Mouse (Mus musculus) liver, embryonic 12.5 days (tissue): ENCODE measurements around the gene Spag16. TPM values are rescaled to one million over a fixed set of nuclear protein-coding genes. Genes with fewer than 3 reads are reported as not detected.

Experiments used
- ATAC-seq: fragments of 200-750 bp; cut with Nextera tagmentation; 2 replicates; pipeline ENCODE4 v1.8.0; 2017; ENCODE audit warnings: moderate number of reproducible peaks, mild to moderate bottlenecking, moderate library complexity
- H3K27ac ChIP-seq: fragments of 300-500 bp; sonication (generic); 2 replicates; pipeline ENCODE4 v1.5.1; 2016; ENCODE audit warnings: mild to moderate bottlenecking
- H3K27me3 ChIP-seq: fragments of 300-500 bp; sonication (generic); replicated peaks from 2 replicates; pipeline ENCODE4 v1.6.1; 2016; ENCODE audit warnings: mild to moderate bottlenecking, moderate library complexity
- H3K36me3 ChIP-seq: fragments of 300-500 bp; sonication (generic); 2 replicates; pipeline ENCODE4 v1.6.1; 2016; ENCODE audit warnings: mild to moderate bottlenecking, moderate library complexity
- H3K4me1 ChIP-seq: fragments of 300-500 bp; sonication (generic); 2 replicates; pipeline ENCODE4 v1.6.1; 2016
- H3K4me2 ChIP-seq: fragments of 300-500 bp; sonication (generic); 2 replicates; pipeline ENCODE4 v1.6.1; 2016; ENCODE audit warnings: mild to moderate bottlenecking, moderate library complexity
- H3K4me3 ChIP-seq: fragments of 300-500 bp; sonication (generic); 2 replicates; pipeline ENCODE4 v1.5.1; 2016; ENCODE audit warnings: mild to moderate bottlenecking, moderate library complexity
- H3K9ac ChIP-seq: fragments of 300-500 bp; sonication (generic); 2 replicates; pipeline ENCODE4 v1.6.1; 2016; ENCODE audit warnings: mild to moderate bottlenecking, moderate library complexity
- H3K9me3 ChIP-seq: fragments of 300-500 bp; sonication (generic); replicated peaks from 2 replicates; pipeline ENCODE4 v1.6.1; 2016; ENCODE audit warnings: mild to moderate bottlenecking, moderate library complexity
- WGBS: fragments of 180-500 bp; shearing (Covaris S2); methylation state at CpG from one replicate; pipeline ENCODE4 v1.1.7; 2016; ENCODE audit not compliant: insufficient replicate concordance; 5-methylcytosine and 5-hydroxymethylcytosine counted together
- polyA plus RNA-seq: library from polyadenylated mRNA; unstranded; fragments of >200 nt; fragmentation: Nextera tagmentation; extraction: Ambion mirVana; gene quantifications from 2 replicates; pipeline ENCODE4 v1.2.1, GENCODE M21; 2016

Gene Spag16
- polyA plus RNA-seq, 1 experiment from 2014 or later = 0.08 TPM

DNA sequence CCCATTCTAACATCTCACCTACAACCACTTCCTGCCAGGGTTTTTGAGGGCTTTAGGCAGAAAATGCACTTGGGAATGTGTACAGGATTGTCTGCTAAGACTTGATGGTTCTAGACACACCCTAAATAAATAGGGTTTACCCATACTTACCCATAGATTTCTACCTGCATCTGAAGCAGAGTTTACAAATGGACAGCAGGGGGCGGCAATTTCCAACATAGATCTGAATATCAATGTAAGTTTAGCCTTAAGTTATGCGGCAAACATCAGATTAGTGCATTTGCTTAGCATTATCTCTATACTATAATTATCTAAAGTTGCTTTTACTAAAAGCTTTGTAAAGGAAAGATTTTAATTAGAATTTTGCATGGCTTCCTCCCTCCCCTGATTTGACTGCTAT lies 301.3 kb downstream of the Spag16 start:
- H3K4me1 ChIP-seq = no peaks in the 10 kb centered on the region
- H3K4me3 ChIP-seq = no peak overlapping the region
- no peaks in the 10 kb centered on the region for H3K36me3 ChIP-seq
- H3K27me3 ChIP-seq = no peaks in the 10 kb centered on the region
- H3K27ac ChIP-seq = no peak overlapping the region
- ATAC-seq = no peak
- WGBS = 39% methylated on average over 2 of the region's 2 CpGs
- no peak overlapping the region for H3K9ac ChIP-seq
- no peak overlapping the region for H3K4me2 ChIP-seq
- H3K9me3 ChIP-seq = no peaks in the 10 kb centered on the region

DNA sequence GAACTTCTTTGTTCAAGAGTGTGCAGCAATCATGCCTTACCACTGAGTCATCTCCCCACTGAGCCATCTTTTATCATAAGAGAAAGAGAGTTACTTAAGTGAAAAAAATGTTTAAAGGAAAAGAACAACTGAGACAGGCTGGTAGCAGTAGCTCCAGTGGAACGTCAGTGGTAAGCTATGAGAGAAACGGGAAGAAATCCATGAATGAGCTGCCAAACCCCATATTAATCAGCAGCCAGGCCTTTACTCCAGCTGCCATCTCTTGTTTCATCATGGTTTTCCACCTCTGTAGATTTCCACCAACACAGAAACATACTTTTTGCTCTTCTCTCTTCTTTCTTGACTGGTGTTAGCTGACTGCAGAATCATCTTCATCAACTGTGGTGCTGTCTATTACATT lies 308.8 kb downstream of the Spag16 start:
- WGBS = 70% methylated on average over 2 of the region's 2 CpGs
- Histone ChIP-seq H3K4me3 (no peak overlapping the region), H3K9ac (no peak overlapping the region), H3K9me3 (no peaks in the 10 kb centered on the region), H3K27me3 (no peaks in the 10 kb centered on the region), H3K36me3 (no peaks in the 10 kb centered on the region), H3K4me1 (no peaks in the 10 kb centered on the region), H3K4me2 (no peak overlapping the region), H3K27ac (no peak overlapping the region)
- no peak for ATAC-seq

DNA sequence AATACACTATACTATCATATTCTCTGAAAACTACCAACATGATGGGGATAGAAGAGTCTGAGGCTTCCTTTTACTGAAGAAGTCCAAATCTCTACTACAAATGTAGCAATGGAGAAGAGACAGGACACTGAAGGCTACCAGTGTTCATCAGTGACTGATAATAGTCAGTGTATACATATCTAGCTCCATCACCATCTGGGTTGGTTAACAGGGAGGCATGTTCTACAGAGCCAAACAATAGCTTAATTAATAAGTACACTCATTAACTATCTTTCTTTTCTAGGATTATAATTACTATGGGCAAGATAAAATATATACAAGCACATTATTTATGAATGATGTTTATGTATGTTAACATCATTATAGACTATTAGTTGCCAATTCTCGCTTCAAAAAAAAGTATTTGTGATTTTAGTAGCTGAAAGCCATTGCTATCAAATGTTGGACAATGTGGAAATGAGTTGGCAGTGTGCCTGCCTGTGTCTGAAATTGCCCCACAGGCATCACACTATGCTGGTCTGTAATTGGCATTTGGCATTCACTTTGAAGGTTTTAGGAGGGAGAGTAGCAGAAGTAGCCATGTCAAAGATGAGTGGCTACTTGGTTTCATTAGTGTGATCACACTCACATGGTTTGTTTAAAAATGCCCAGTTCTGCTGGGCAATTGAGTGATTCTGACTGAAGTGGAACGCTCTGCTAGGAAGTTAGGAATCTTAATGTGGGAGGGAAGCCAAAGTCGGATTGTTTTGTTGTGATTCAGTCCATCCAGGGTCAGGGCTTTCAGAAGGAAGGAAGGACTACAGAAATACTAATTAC lies 338.8 kb downstream of the Spag16 start:
- Histone ChIP-seq H3K27ac (no peak overlapping the region), H3K4me2 (no peak overlapping the region), H3K27me3 (no peaks in the 10 kb centered on the region), H3K4me3 (no peak overlapping the region), H3K4me1 (no peaks in the 10 kb centered on the region), H3K9ac (no peak overlapping the region), H3K9me3 (no peaks in the 10 kb centered on the region), H3K36me3 (no peaks in the 10 kb centered on the region)
- no peak for ATAC-seq
- WGBS = 53% methylated on average over 3 of the region's 3 CpGs

DNA sequence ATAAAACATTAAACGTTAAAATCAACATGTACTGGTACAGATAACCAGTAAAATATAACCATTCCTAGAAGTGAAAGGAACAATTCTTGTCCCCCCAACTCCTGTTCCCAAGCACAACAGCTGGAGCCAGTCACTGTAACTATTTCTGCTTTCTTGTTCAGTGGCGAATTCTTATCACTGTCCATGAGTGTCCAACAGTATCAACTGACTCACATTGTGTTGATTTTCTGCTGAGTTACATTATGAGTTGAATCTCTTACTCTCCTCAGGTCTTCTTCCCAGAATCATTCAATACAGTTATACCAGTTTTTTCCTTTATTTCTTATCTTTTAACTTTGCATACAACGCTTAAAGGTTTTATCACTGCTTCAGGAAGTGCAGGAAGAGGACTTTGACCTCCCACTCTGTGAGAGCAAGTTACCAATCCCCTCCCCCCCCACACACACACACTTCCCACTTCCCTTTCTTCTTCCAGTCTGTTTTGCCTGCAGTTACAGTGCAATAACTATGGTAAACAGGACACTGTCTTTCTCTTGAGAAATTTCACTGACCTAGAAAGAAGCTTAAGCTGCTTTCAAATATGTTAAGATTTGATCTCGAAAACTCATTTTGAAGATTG lies 353.5 kb downstream of the Spag16 start:
- H3K4me2 ChIP-seq = no peak overlapping the region
- H3K9me3 ChIP-seq = no peaks in the 10 kb centered on the region
- H3K9ac ChIP-seq = no peak overlapping the region
- no peak overlapping the region for H3K4me3 ChIP-seq
- H3K27ac ChIP-seq = no peak overlapping the region
- no peaks in the 10 kb centered on the region for H3K36me3 ChIP-seq
- peak; percentile 37; the same call in 1 of the 2 replicates for ATAC-seq
- no peaks in the 10 kb centered on the region for H3K4me1 ChIP-seq
- no peaks in the 10 kb centered on the region for H3K27me3 ChIP-seq
- 24% methylated on average over 4 of the region's 4 CpGs for WGBS

DNA sequence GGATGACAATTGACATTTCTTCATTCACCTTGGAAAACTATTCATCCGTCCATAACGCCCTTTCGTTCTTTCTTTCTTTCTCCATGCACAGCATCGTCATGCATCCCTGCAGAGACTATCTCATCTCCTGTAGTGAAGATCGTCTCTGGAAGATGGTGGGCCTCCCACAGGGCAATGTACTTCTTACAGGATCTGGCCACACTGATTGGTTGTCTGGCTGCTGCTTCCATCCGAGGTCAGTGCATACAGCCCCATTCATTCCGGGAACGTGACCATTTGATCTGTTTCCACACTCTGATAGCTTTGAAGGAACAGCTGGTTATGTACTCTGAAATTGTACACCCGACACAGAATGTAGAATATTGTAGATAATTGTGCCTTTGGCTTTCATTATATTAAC lies 438.0 kb downstream of the Spag16 start:
- Histone ChIP-seq H3K27ac (no peak overlapping the region), H3K4me2 (no peak overlapping the region), H3K27me3 (no peaks in the 10 kb centered on the region), H3K9ac (no peak overlapping the region), H3K4me1 (no peaks in the 10 kb centered on the region), H3K4me3 (no peak overlapping the region), H3K9me3 (no peaks in the 10 kb centered on the region), H3K36me3 (no peaks in the 10 kb centered on the region)
- ATAC-seq = no peak
- WGBS = 72% methylated on average over 9 of the region's 9 CpGs

DNA sequence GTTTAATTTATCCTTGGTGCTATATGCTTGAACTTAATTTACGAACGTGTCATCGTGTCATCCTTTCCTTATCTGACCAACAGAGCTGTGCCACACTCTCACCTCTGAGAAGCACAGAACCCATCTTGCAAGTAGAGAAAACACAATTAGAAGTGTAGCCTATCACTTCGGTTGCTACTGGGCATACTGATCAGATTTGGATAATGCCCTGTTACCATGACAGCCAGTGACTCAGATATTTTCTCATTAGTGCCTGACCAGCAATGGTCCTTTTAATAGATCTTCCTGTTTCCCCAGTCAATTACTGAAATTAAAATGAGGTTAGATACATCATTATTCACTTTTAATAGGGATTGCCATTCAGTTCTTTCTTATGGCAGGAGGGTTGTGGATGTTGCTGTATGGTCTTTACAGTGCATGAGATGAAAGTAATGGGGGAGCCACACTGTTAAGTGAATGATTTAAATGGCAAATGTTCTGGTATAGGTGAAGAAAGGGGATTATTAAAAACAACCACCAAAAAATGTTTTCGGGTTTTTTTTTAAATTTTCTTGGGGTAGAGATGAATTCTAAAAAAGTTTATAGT lies 439.2 kb downstream of the Spag16 start:
- H3K4me3 ChIP-seq = no peak overlapping the region
- H3K36me3 ChIP-seq = no peaks in the 10 kb centered on the region
- H3K27me3 ChIP-seq = no peaks in the 10 kb centered on the region
- H3K4me1 ChIP-seq = no peaks in the 10 kb centered on the region
- ATAC-seq = no peak
- no peak overlapping the region for H3K27ac ChIP-seq
- no peak overlapping the region for H3K4me2 ChIP-seq
- H3K9ac ChIP-seq = no peak overlapping the region
- H3K9me3 ChIP-seq = no peaks in the 10 kb centered on the region
- WGBS = 74% methylated on average over 5 of the region's 5 CpGs

DNA sequence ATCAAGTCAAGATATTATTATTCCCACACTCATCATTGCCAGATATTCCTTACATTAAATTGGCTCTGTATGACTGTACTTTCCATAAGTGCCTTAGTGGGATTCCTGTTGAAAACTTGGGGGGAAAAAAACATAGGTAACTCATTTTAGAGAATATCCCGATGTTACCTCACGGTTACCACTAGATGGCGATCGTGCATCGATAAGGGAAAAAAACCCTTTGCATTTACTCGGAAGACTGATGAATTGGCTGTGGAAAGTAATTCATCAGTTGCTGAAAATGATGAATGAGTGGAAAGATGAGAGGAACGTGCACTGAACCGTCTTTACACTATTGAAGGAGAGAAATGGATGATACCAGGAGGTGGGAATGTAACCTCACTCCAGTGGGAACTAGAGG lies 443.4 kb downstream of the Spag16 start:
- 9% methylated on average over 8 of the region's 8 CpGs for WGBS
- Histone ChIP-seq H3K27me3 (no peaks in the 10 kb centered on the region), H3K27ac (no peak overlapping the region), H3K9ac (no peak overlapping the region), H3K36me3 (no peaks in the 10 kb centered on the region), H3K9me3 (no peaks in the 10 kb centered on the region), H3K4me3 (no peak overlapping the region), H3K4me2 (no peak overlapping the region), H3K4me1 (no peaks in the 10 kb centered on the region)
- no peak for ATAC-seq

DNA sequence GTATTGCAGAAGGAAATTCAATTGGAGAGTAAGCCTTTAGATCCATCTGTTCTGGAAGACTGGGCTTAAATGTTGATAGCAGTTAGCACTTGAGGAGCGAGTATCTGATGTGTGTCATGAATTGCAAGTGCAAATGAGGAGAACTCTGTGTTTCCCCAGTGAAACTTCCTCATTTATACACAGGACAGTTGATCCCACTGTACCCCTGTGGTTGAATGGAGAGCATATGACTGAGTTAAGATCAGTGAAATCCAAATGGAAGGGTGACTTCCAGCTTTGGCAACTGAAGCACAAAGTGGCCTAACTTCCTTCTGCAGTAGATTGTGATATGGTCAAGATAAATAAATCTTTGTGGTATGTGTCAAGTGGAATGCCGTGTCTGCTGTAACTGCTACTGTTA lies 446.0 kb downstream of the Spag16 start:
- Histone ChIP-seq H3K4me1 (no peaks in the 10 kb centered on the region), H3K36me3 (no peaks in the 10 kb centered on the region), H3K4me3 (no peak overlapping the region), H3K27me3 (no peaks in the 10 kb centered on the region), H3K9ac (no peak overlapping the region), H3K4me2 (no peak overlapping the region), H3K27ac (no peak overlapping the region), H3K9me3 (no peaks in the 10 kb centered on the region)
- ATAC-seq = no peak
- WGBS = 48% methylated on average over 2 of the region's 2 CpGs

DNA sequence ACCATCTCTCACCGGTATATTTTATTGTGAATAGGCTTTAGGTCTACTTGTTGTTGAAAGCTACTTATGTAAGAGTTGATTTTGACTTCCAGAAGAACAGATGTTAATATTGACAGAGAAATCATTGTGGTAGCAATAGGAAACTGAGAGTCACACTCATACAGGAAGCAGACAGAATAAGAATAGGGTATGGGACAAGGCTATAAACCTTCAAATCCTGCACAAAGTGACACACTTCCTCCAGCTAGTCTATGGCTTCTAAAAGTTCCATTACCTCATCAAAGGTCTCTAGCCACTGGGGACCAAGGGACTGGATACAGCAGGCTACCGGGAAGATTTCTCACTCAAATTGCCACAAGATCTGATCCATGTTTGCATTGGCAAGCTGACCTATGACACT lies 452.5 kb downstream of the Spag16 start:
- Histone ChIP-seq H3K4me2 (no peak overlapping the region), H3K4me3 (no peak overlapping the region), H3K36me3 (no peaks in the 10 kb centered on the region), H3K4me1 (no peaks in the 10 kb centered on the region), H3K27ac (no peak overlapping the region), H3K9ac (no peak overlapping the region), H3K27me3 (no peaks in the 10 kb centered on the region), H3K9me3 (no peaks in the 10 kb centered on the region)
- no peak for ATAC-seq
- 68% methylated on average over 2 of the region's 2 CpGs for WGBS

DNA sequence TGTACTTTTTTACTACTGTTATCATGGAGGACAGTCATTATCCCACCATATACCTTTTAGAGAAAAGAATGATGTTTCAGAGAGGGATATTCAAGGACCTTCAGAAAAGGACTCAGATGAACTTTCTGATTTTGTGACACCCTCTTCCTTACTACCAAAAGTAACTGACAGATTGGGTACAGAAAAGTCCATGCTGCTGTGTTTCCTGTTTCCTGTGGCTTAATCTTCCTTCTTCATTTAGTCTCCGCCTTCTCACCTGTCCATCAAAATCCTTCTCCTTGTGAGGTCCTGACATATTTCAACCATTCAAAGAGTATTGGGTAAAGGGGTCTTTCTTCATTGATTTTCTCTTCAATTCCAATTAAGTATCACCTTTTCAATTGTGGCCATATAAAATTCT lies 456.6 kb downstream of the Spag16 start:
- ATAC-seq = no peak
- WGBS = 50% methylated on average over 1 of the region's 1 CpGs
- Histone ChIP-seq H3K27ac (no peak overlapping the region), H3K4me3 (no peak overlapping the region), H3K4me1 (no peaks in the 10 kb centered on the region), H3K9me3 (no peaks in the 10 kb centered on the region), H3K36me3 (no peaks in the 10 kb centered on the region), H3K4me2 (no peak overlapping the region), H3K27me3 (no peaks in the 10 kb centered on the region), H3K9ac (no peak overlapping the region)

DNA sequence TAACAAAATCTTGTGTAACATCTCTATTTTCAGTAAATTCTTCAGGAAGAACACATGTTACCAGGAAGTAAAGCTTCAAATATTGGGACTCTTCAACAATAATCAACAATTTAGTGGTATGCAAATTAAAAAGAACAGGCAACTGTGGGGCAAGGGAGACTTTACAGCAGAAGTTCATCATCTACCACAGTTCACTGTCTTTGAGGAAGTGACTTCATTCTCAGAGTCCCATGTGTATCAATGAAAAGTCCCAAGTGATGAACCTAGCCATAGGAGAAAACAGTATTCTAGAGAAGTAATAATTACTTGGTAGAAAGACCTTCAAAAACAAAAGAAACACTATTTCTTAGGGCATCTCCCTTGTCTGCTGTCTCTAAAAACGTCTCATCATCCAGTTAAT lies 457.4 kb downstream of the Spag16 start:
- Histone ChIP-seq H3K9me3 (no peaks in the 10 kb centered on the region), H3K4me2 (no peak overlapping the region), H3K27me3 (no peaks in the 10 kb centered on the region), H3K4me3 (no peak overlapping the region), H3K27ac (no peak overlapping the region), H3K9ac (no peak overlapping the region), H3K36me3 (no peaks in the 10 kb centered on the region), H3K4me1 (no peaks in the 10 kb centered on the region)
- 40% methylated on average over 1 of the region's 1 CpGs for WGBS
- ATAC-seq = no peak

DNA sequence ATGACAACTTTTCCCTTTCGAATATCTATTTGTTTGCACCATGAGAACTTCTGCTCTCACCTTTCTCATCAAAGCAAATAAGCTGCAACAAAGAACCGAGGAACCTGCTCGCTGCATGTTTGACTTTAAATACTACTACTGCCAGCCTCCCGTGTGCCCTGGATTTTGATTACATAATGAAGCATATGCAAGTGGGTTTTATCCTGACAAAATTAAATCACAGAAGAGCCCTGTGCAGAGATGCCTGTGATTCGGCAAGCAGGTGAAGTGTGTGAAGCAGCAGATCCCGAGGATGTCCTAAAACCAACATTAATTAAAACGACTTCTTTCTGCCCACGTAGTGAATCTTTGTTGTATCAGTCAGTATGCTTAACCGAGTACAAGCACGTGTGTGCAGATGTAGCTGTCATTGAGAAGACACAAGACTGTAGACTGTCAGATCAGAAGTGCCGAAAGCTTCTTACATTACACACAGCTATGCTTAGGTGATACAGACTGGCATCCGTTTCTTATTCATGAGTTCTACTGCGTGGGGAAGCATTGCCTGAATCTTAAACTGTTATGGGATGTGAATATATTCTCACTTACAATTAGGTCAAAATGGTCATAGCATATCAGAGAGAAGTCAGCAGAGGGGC lies 489.5 kb downstream of the Spag16 start:
- H3K9me3 ChIP-seq = no peaks in the 10 kb centered on the region
- no peaks in the 10 kb centered on the region for H3K27me3 ChIP-seq
- no peaks in the 10 kb centered on the region for H3K4me1 ChIP-seq
- H3K4me2 ChIP-seq = no peak overlapping the region
- H3K9ac ChIP-seq = no peak overlapping the region
- no peak for ATAC-seq
- H3K4me3 ChIP-seq = no peak overlapping the region
- WGBS = 71% methylated on average over 13 of the region's 13 CpGs
- no peak overlapping the region for H3K27ac ChIP-seq
- no peaks in the 10 kb centered on the region for H3K36me3 ChIP-seq
